In the genomic region with DNA sequence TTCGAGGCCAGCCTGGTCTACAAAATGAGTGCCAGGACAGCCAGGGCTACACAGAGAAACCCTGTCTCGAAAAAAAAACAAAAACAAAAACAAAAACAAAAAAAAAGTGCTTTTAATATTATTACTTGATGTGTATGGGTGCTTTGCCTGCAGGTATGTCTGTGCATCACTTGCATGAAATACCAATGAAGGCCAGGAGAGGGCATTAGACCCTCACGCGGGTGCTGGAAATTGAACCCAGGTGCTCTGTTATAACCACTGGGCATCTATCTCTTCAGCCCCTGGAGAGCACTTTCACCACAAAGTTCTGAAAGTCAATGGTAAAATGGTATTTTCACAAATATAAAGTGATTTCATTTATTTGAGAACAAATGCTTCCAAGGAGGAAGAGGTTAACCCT, we compare ENCODE assay signal across 24 mouse cellular contexts.
DNase-seq lines count a peak whose midpoint lies in the region; ATAC-seq and TF ChIP-seq lines count a peak whose summit lies in the region.
"Had no signal": no experiment of that assay in that cellular context is flagged by ENCODE, and none has a peak within 500 bp of the region (broad histone marks: within the 10 kb centered on the region; RNA-seq: fewer than 3 reads in every experiment).

No protein-coding gene starts in this region.

- H3K27ac ChIP-seq in kidney, postnatal 0 days, result no peak overlapping the region
- no peak overlapping the region for H3K27ac ChIP-seq in ES-E14 (ENCODE audit: insufficient read depth, low read depth, low read length, poor library complexity, severe bottlenecking)
- H3K27ac ChIP-seq in small intestine, adult 2 months (ENCODE audit: insufficient read depth, low read depth, low read length), result no peak overlapping the region
- no peak overlapping the region for H3K27ac ChIP-seq in midbrain, embryonic 14.5 days (replicated peaks; ENCODE audit: low read depth, low read length)
- H3K27ac ChIP-seq: gastrocnemius, adult 2 months; heart, embryonic 15.5 days; limb, embryonic 10.5 days; liver, embryonic 15.5 days had no signal

- no peak for ATAC-seq in kidney, postnatal 0 days (replicated peaks; ENCODE audit: low FRiP score, low read depth)
- ATAC-seq in midbrain, embryonic 14.5 days (ENCODE audit: low FRiP score, low TSS enrichment), result no peak
- ATAC-seq: hindbrain, embryonic 16.5 days; midbrain, embryonic 16.5 days had no signal

- no peak overlapping the region for H3K4me3 ChIP-seq in kidney, postnatal 0 days (replicated peaks; ENCODE audit: low read depth, low read length)
- H3K4me3 ChIP-seq in ES-E14 (ENCODE audit: insufficient read depth in 1 of 2, low read depth in 1 of 2, low read length in 2 of 2, poor library complexity in 1 of 2, severe bottlenecking in 1 of 2), result no peak overlapping the region
- no peak overlapping the region for H3K4me3 ChIP-seq in small intestine, adult 2 months (ENCODE audit: low read depth, low read length)
- no peak overlapping the region for H3K4me3 ChIP-seq in midbrain, embryonic 14.5 days (replicated peaks; ENCODE audit: low read depth, low read length)
- H3K4me3 ChIP-seq: gastrocnemius, adult 2 months; heart, embryonic 15.5 days; limb, embryonic 10.5 days; liver, embryonic 15.5 days had no signal

- TF ChIP-seq CTCF in kidney, postnatal 0 days (IDR thresholded peaks at IDR 0.05; ENCODE audit: low read depth), result peak; percentile 41
- peak; percentile 18; the same call in 1 of the 2 replicates for TF ChIP-seq CTCF in small intestine, adult 2 months (IDR thresholded peaks at IDR 0.05; ENCODE audit: extremely low read depth, insufficient read length, insufficient replicate concordance, low read depth, low read length)

- no peak overlapping the region for H3K9ac ChIP-seq in kidney, postnatal 0 days (ENCODE audit: low read depth, low read length)
- H3K9ac ChIP-seq in ES-E14 (ENCODE audit: insufficient read depth, low read depth, low read length, poor library complexity, severe bottlenecking), result no peak overlapping the region
- no peak overlapping the region for H3K9ac ChIP-seq in midbrain, embryonic 14.5 days (replicated peaks; ENCODE audit: low read length)
- H3K9ac ChIP-seq: heart, embryonic 15.5 days; liver, embryonic 15.5 days had no signal

- no peaks in the 10 kb centered on the region for H3K36me3 ChIP-seq in kidney, postnatal 0 days (ENCODE audit: insufficient read depth, low read length)
- no peaks in the 10 kb centered on the region for H3K36me3 ChIP-seq in ES-E14 (ENCODE audit: control insufficient read depth, insufficient read depth, low read length, poor library complexity, severe bottlenecking)
- H3K36me3 ChIP-seq in small intestine, adult 2 months (ENCODE audit: control insufficient read depth, insufficient read depth, low read length), result no peaks in the 10 kb centered on the region
- H3K36me3 ChIP-seq in midbrain, embryonic 14.5 days (ENCODE audit: control insufficient read depth, insufficient read depth, low read length), result no peaks in the 10 kb centered on the region
- H3K36me3 ChIP-seq: heart, embryonic 15.5 days; limb, embryonic 10.5 days; liver, embryonic 15.5 days had no signal

- in situ Hi-C loops in ES-E14 (cut with MboI; ENCODE audit: low sequenced_read_pairs in 2 of 2, unreplicated experiment in 2 of 2), result loop anchor here in 1 of 2 experiments (10.0 to 25.0 kb wide), 3 partner anchors 267 to 649 kb away; no protein-coding TSS in a partner anchor

- H3K9me3 ChIP-seq in kidney, postnatal 0 days (replicated peaks; ENCODE audit: low read length), result no peaks in the 10 kb centered on the region
- H3K9me3 ChIP-seq in ES-E14 (ENCODE audit: control insufficient read depth, insufficient read depth, low read depth, low read length), result no peaks in the 10 kb centered on the region
- H3K9me3 ChIP-seq in midbrain, embryonic 14.5 days (ENCODE audit: control insufficient read depth, low read length), result no peaks in the 10 kb centered on the region
- H3K9me3 ChIP-seq: heart, embryonic 15.5 days; limb, embryonic 10.5 days; liver, embryonic 15.5 days had no signal

- peaks cover 7% of the 10 kb centered on the region; the same call in 1 of the 2 replicates for H3K4me1 ChIP-seq in kidney, postnatal 0 days (replicated peaks; ENCODE audit: insufficient read depth, low read length)
- peaks cover 2 to 8% of the 10 kb centered on the region in 2 experiments; a peak in 3 of 4 replicates for H3K4me1 ChIP-seq in ES-E14 (ENCODE audit: control insufficient read depth in 2 of 2, insufficient read depth in 2 of 2, low read length in 2 of 2, poor library complexity in 1 of 2)
- H3K4me1 ChIP-seq in small intestine, adult 2 months (ENCODE audit: control insufficient read depth, insufficient read depth, insufficient read length, low read length), result peaks cover 3% of the 10 kb centered on the region; the same call in 1 of the 2 replicates
- no peaks in the 10 kb centered on the region for H3K4me1 ChIP-seq in midbrain, embryonic 14.5 days (ENCODE audit: control insufficient read depth, insufficient read depth, low read length)
- H3K4me1 ChIP-seq: liver, embryonic 15.5 days had no signal

- TF ChIP-seq POLR2A in small intestine, adult 2 months (IDR thresholded peaks at IDR 0.05; ENCODE audit: low read depth, low read length), result no peak

- 73% methylated on average over 4 of the region's 4 CpGs for WGBS in kidney, postnatal 0 days
- 63% methylated on average over 4 of the region's 4 CpGs for WGBS in small intestine, adult 2 months
- 72% methylated on average over 4 of the region's 4 CpGs for WGBS in midbrain, embryonic 14.5 days

- DNase-seq in kidney, postnatal 0 days (ENCODE audit: low spot score), result no peak
- no peak for DNase-seq in kidney, postnatal 10 days
- DNase-seq in testis, postnatal 10 days (ENCODE audit: low spot score), result peak; percentile 37
- no peak for DNase-seq in testis, postnatal 14 days (ENCODE audit: low spot score)
- peak; percentile 50 for DNase-seq in ES-E14 (ENCODE audit: low read depth, low spot score)
- no peak for DNase-seq in midbrain, embryonic 14.5 days
- DNase-seq in gastrocnemius, postnatal 4 days (ENCODE audit: low spot score in 2 of 2), result no peak
- DNase-seq: adrenal gland, adult 8-10 months; cerebellum, adult 11-12 months; cerebellum, postnatal 14 days; embryo, embryonic 11 days; gastrocnemius, adult 2 months; heart, postnatal 4 days; kidney, adult 11 months; kidney, postnatal 25 days; layer of hippocampus, adult 9-11 months; lung, postnatal 14 days; thymus, postnatal 36 days had no signal

- no peak overlapping the region for H3K4me2 ChIP-seq in kidney, postnatal 0 days (ENCODE audit: low read length)
- no peak overlapping the region for H3K4me2 ChIP-seq in midbrain, embryonic 14.5 days (ENCODE audit: low read length)
- H3K4me2 ChIP-seq: heart, embryonic 15.5 days; liver, embryonic 15.5 days had no signal

- no peaks in the 10 kb centered on the region for H3K27me3 ChIP-seq in kidney, postnatal 0 days (ENCODE audit: insufficient read depth, low read length)
- H3K27me3 ChIP-seq in small intestine, adult 2 months (ENCODE audit: control insufficient read depth, insufficient read depth, low read length), result no peaks in the 10 kb centered on the region
- no peaks in the 10 kb centered on the region for H3K27me3 ChIP-seq in midbrain, embryonic 14.5 days (ENCODE audit: control insufficient read depth, insufficient read depth, low read length)
- H3K27me3 ChIP-seq: heart, embryonic 15.5 days; liver, embryonic 15.5 days had no signal

TF ChIP-seq in ES-E14, 5 proteins besides CTCF, POLR2A, EP300 and RAD21:
- TF ChIP-seq ZC3H11A (IDR thresholded peaks at IDR 0.05; ENCODE audit: borderline replicate concordance, low read depth, low read length), result peak; percentile 91
- TF ChIP-seq HCFC1 (IDR thresholded peaks at IDR 0.05; ENCODE audit: borderline replicate concordance, insufficient read depth, low read length), result no peak

Comparison
In these comparisons a context has a peak if more than half of its experiments do, and no peak if none do; other contexts are left out.
1. DNase-seq: peak in testis, postnatal 10 days (single experiment) and ES-E14 (single experiment); none in kidney, postnatal 0 days (single experiment), kidney, postnatal 10 days (single experiment), testis, postnatal 14 days (single experiment), midbrain, embryonic 14.5 days (single experiment) and gastrocnemius, postnatal 4 days (0 of 2).